Mouse (Mus musculus) intestine, embryonic 14.5 days (tissue): ENCODE data around the gene Mrtfb. TPM values are rescaled to one million over a fixed set of nuclear protein-coding genes. Genes with fewer than 3 reads are reported as not detected.

ENCODE experiments used
- ATAC-seq: fragments of 200-750 bp; cut with Nextera tagmentation; replicated peaks from 2 replicates; pipeline ENCODE4 v1.8.0; 2017; ENCODE audit warnings: low read depth, moderate number of reproducible peaks, moderate TSS enrichment, moderate library complexity; ENCODE audit not compliant: low FRiP score, low TSS enrichment
- DNase-seq: peaks from one replicate; pipeline ENCODE4 v3.0.0-alpha.2; 2018; ENCODE audit warnings: low spot score
- H3K27ac ChIP-seq: fragments of 300-500 bp; sonication (generic); 2 replicates; pipeline ENCODE4 v1.5.1; 2014; ENCODE audit warnings: low read depth, mild to moderate bottlenecking, control low read depth
- H3K27me3 ChIP-seq: fragments of 300-500 bp; sonication (generic); replicated peaks from 2 replicates; pipeline ENCODE4 v1.6.1; 2014; ENCODE audit warnings: low read length, control low read depth; ENCODE audit not compliant: control insufficient read depth, insufficient read depth
- H3K36me3 ChIP-seq: fragments of 300-500 bp; sonication (generic); 2 replicates; pipeline ENCODE4 v1.6.1; 2014; ENCODE audit warnings: low read length, control low read depth; ENCODE audit not compliant: control insufficient read depth, insufficient read depth
- H3K4me1 ChIP-seq: fragments of 300-500 bp; sonication (generic); replicated peaks from 2 replicates; pipeline ENCODE4 v1.6.1; 2014; ENCODE audit warnings: low read length, control low read depth, mixed read lengths; ENCODE audit not compliant: control insufficient read depth, insufficient read depth
- H3K4me2 ChIP-seq: fragments of 300-500 bp; sonication (generic); 2 replicates; pipeline ENCODE4 v1.6.1; 2014; ENCODE audit warnings: low read length
- H3K4me3 ChIP-seq: fragments of 300-500 bp; sonication (generic); 2 replicates; pipeline ENCODE4 v1.5.1; 2014; ENCODE audit warnings: low read depth, low read length, control low read depth, mixed read lengths
- H3K9ac ChIP-seq: fragments of 300-500 bp; sonication (generic); 2 replicates; pipeline ENCODE4 v1.6.1; 2014; ENCODE audit warnings: mild to moderate bottlenecking, low read length
- H3K9me3 ChIP-seq: fragments of 300-500 bp; sonication (generic); 2 replicates; pipeline ENCODE4 v1.6.1; 2016; ENCODE audit warnings: low read length, control low read depth; ENCODE audit not compliant: control insufficient read depth
- WGBS: fragments of 180-500 bp; shearing (Covaris S2); extraction: QIAGEN DNeasy Blood & Tissue Kit; methylation state at CpG from one replicate; pipeline ENCODE4 v1.1.7; 2014; 5-methylcytosine and 5-hydroxymethylcytosine counted together
- polyA plus RNA-seq: library from polyadenylated mRNA; unstranded; fragments of >200 nt; fragmentation: Nextera tagmentation; extraction: Ambion mirVana; gene quantifications from 2 replicates; pipeline ENCODE4 v1.2.1, GENCODE M21; 2014

Gene Mrtfb
- polyA plus RNA-seq, 1 experiment from 2014 or later = 33.0 TPM

DNA sequence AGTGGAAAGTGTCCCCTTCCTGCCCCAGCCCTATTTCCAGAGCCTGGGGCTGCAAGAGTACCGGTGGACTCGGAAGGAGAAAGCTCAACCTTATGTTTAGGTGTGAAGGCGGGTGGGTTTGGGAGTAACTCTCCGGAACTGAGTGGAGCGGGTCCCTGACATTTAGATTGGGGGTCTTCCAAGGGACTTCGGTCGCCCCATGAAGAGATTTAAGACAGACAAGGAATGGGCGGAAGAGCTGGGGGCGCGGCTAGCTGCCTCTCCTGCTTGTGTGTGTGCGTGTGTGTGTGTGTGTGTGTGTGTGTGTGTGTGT is 190.6 kb downstream of the Mrtfb start:
- no peaks in the 10 kb centered on the region for H3K36me3 ChIP-seq
- no peak overlapping the region for H3K27ac ChIP-seq
- ATAC-seq = peak; percentile 2; the same call in 1 of the 2 replicates
- under 1% methylated on average over 11 of the region's 11 CpGs for whole genome bisulfite sequencing
- DNase-seq = peak; percentile 56
- peaks cover 17% of the 10 kb centered on the region for H3K27me3 ChIP-seq
- H3K4me1 ChIP-seq = peaks cover 4% of the 10 kb centered on the region; the same call in 1 of the 2 replicates
- H3K9me3 ChIP-seq = no peaks in the 10 kb centered on the region
- peak overlapping the region; percentile 74 for H3K4me3 ChIP-seq
- H3K9ac ChIP-seq = peak overlapping the region; percentile 64
- peak overlapping the region; percentile 81 for H3K4me2 ChIP-seq

DNA sequence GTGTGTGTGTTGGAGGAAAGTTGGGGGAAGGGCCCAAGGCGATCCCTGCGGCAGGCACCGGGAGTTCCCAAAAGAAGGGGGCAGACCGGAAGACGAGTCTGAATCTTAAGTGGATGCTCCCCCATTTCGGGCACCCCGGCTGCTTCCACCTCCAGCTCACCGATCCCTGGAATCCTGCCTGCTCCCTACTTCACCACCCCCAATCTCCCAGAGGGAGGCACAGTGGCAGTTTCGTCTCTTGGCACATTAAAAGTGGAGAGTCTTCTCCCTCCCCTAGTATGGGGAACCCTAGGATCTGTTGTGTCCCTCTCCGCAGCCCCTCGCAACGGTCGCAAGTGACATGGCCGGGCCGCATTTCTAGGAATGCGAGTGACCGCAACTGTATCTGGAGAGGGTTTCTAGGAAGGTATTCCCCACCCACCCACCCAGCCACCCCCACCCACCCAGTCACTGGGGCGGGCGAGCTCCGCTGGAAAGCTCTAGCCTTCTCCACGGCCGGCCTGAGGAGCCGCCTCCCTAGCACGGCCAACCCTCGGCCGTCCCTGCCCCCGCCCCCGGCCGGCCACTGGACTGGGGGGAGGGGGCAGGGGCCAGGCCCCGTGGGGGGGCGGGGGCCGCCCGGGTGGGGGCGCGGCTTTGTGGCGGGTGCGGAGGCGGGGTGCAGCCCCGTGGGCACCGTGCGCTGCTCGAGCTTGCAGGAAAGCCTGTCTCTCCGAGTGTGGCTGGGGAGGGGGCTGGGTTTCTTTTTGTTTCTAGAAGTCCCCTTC is 191.2 kb downstream of the Mrtfb start:
- peak; percentile 68 for ATAC-seq
- H3K27me3 ChIP-seq = peaks cover 17% of the 10 kb centered on the region
- H3K36me3 ChIP-seq = no peaks in the 10 kb centered on the region
- peak overlapping the region; percentile 81 for H3K4me2 ChIP-seq
- DNase-seq = peak; percentile 80
- peak overlapping the region; percentile 64 for H3K9ac ChIP-seq
- peak overlapping the region; percentile 74 for H3K4me3 ChIP-seq
- H3K27ac ChIP-seq = no peak overlapping the region
- H3K9me3 ChIP-seq = no peaks in the 10 kb centered on the region
- H3K4me1 ChIP-seq = peaks cover 4% of the 10 kb centered on the region; the same call in 1 of the 2 replicates
- under 1% methylated on average over 36 of the region's 43 CpGs for WGBS

DNA sequence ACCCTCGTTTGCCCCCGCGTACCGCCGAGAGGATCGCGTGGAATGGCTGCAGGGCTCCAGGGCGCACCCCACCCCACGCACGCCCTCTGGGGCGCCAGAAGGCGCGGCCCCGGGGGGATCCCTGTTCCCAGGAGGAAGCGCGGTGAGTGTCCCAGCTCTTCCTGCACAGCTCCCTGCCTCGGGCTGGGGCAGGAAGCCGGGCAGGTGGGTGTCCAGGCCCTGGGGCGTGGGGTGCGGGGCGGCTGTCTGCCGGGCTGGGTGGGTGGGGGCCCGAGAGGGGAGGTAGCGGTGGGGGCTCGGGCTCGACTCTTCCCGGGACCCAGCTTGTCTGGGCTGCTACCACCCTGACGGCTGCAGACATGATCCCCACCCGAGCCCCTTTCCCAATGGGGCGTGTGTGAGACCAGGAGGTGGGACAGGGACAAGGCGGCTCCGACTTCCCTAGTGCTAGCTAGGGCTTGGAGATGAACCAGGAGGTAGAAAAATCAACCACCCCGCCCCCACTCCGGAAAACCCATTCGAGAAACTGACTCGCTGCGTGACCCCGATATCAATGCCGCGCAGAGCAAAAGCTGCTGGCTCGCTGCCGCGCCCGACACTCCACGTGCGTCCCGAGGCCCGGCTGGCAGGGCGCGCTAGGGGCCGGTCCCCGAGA is 191.9 kb downstream of the Mrtfb start:
- Histone ChIP-seq H3K27ac (no peak overlapping the region), H3K36me3 (no peaks in the 10 kb centered on the region), H3K9me3 (no peaks in the 10 kb centered on the region), H3K4me1 (peaks cover 4% of the 10 kb centered on the region; the same call in 1 of the 2 replicates), H3K4me2 (peak overlapping the region; percentile 81), H3K9ac (peak overlapping the region; percentile 64), H3K27me3 (peaks cover 17% of the 10 kb centered on the region), H3K4me3 (peak overlapping the region; percentile 74)
- DNase-seq = peak; percentile 74
- peak; percentile 66 for ATAC-seq
- under 1% methylated on average over 50 of the region's 52 CpGs for WGBS

DNA sequence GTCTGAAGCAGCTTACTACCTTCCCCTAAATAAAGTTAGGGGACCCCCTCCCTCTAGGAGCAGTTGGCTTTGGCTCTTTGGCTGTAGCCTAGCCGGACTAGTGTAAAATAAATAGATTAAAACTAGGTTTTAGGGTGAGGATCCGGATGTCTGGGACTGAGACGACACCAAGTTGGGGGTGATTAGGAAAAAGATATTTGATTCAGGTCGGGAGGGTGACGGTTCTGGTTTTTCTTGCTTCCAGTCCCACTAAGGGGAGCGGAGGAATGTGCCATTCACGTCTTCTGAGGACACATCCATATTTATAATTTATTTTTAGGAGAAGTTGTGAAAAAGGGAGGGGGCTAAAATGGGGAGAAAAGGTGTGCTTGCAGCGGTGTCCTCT is 192.4 kb downstream of the Mrtfb start:
- 15% methylated on average over 8 of the region's 8 CpGs for WGBS
- peak overlapping the region; percentile 64 for H3K9ac ChIP-seq
- H3K4me3 ChIP-seq = peak overlapping the region; percentile 74
- H3K4me2 ChIP-seq = peak overlapping the region; percentile 81
- H3K4me1 ChIP-seq = peaks cover 4% of the 10 kb centered on the region; the same call in 1 of the 2 replicates
- no peak overlapping the region for H3K27ac ChIP-seq
- no peaks in the 10 kb centered on the region for H3K9me3 ChIP-seq
- ATAC-seq (no peak), DNase-seq (no peak)
- peaks cover 17% of the 10 kb centered on the region for H3K27me3 ChIP-seq
- H3K36me3 ChIP-seq = no peaks in the 10 kb centered on the region

DNA sequence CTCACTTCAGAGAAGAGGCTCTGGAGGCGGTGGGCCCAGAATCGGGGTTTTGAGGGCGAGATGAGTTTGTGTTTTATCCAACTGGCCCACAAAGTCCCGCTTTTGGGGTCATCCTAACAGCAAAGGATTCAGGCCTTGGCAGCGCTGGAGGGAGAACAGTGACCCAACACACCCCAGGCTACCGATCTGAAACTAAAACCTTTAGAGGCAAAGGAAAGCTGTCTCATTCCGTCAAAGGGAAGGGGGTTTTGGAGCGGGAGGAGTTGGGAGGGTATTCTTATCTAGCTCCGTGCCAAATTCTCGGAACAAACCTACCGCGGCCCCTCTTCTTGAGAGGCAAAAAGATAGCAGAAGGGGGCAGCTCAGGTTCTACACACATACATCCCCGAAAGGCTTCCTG is 193.2 kb downstream of the Mrtfb start:
- H3K27me3 ChIP-seq = peaks cover 17% of the 10 kb centered on the region
- H3K36me3 ChIP-seq = no peaks in the 10 kb centered on the region
- peak overlapping the region; percentile 81 for H3K4me2 ChIP-seq
- H3K9ac ChIP-seq = no peak overlapping the region
- H3K4me3 ChIP-seq = no peak overlapping the region
- H3K27ac ChIP-seq = no peak overlapping the region
- WGBS = 33% methylated on average over 13 of the region's 13 CpGs
- H3K4me1 ChIP-seq = peaks cover 4% of the 10 kb centered on the region; the same call in 1 of the 2 replicates
- DNase-seq (no peak), ATAC-seq (no peak)
- H3K9me3 ChIP-seq = no peaks in the 10 kb centered on the region

DNA sequence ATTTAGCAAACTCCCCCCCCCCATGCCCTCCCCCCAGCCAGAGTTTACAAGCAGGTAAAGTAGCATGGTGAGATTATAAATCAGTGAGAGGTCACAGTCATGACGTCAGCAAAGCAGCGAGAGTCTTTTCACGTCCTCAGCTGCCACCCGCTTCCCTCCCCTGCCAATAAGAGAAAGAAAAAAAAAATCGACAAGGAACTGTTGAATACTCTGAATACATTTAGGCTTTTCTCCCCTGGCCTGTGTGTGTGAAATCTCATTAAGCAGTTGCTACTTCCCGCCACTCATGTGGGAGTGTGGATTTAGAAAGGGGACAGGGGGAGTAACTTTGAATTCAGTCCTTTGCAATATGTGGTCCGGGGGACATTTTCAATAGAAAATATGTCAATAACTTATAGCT is 194.6 kb downstream of the Mrtfb start:
- Histone ChIP-seq H3K36me3 (no peaks in the 10 kb centered on the region), H3K9ac (no peak overlapping the region), H3K9me3 (no peaks in the 10 kb centered on the region), H3K4me3 (no peak overlapping the region), H3K27ac (no peak overlapping the region), H3K27me3 (peaks cover 17% of the 10 kb centered on the region), H3K4me2 (no peak overlapping the region), H3K4me1 (peaks cover 4% of the 10 kb centered on the region; the same call in 1 of the 2 replicates)
- ATAC-seq = no peak
- WGBS = 47% methylated on average over 7 of the region's 7 CpGs
- no peak for DNase-seq

DNA sequence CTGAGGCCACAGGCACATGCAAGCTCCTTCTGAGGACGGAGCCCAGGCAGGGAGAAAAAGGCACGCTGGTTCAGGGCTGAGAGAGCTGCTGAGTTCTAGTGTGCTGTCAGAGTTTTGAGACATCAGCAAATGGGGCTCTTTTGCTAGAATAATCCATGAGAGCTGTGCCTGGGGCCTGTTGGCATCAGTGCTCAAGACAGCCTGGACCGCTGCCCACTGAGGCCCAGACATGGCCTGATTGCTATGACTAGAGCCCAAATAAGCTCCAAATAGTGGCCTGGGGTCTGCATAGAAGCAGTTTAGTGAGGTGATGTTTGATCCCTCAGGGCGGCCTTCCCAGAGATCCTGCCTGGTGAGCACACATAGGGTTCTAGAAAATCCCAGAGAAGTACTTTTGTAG is 195.7 kb downstream of the Mrtfb start:
- WGBS = 93% methylated on average over 4 of the region's 4 CpGs
- no peaks in the 10 kb centered on the region for H3K9me3 ChIP-seq
- H3K4me1 ChIP-seq = no peaks in the 10 kb centered on the region; the same call in 1 of the 2 replicates
- no peaks in the 10 kb centered on the region for H3K36me3 ChIP-seq
- DNase-seq = no peak
- no peak overlapping the region for H3K4me2 ChIP-seq
- H3K27me3 ChIP-seq = peaks cover 17% of the 10 kb centered on the region
- no peak overlapping the region for H3K9ac ChIP-seq
- H3K4me3 ChIP-seq = no peak overlapping the region
- H3K27ac ChIP-seq = no peak overlapping the region
- no peak for ATAC-seq

DNA sequence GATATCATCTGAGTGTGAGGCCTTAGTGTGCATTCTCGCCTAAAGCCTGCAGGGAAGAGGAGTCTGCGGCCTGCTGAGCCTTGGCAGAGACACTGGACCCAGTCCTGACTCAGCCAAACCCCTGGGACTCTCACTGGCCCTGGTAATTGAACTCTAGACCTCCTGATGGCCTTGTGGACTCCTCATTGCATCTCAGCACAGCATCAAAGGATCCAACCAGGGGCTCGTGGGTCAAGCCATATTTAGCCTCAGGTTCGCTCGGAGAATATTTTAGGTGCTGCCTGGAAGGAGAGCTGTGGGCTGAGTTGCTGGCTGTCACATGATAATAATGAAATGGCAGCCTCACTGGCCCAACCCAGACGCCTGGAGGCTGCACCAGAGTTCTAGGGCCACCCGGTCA is 196.4 kb downstream of the Mrtfb start:
- no peak overlapping the region for H3K27ac ChIP-seq
- WGBS = 91% methylated on average over 7 of the region's 7 CpGs

More for the DNA sequence above, 196.4 kb downstream of the Mrtfb start:
- no peak for ATAC-seq
- peaks cover 17% of the 10 kb centered on the region for H3K27me3 ChIP-seq
- no peak overlapping the region for H3K4me3 ChIP-seq
- no peaks in the 10 kb centered on the region; the same call in 1 of the 2 replicates for H3K4me1 ChIP-seq
- no peaks in the 10 kb centered on the region for H3K9me3 ChIP-seq
- no peaks in the 10 kb centered on the region for H3K36me3 ChIP-seq
- no peak for DNase-seq
- H3K9ac ChIP-seq = no peak overlapping the region
- no peak overlapping the region for H3K4me2 ChIP-seq
